Mouse (Mus musculus): ENCODE measurements around the gene Dnajc19.

- TF ChIP-seq CTCF (IDR thresholded peaks at IDR 0.05; ENCODE audit: insufficient read depth, low read length) (no peak), POLR2A (IDR thresholded peaks at IDR 0.05; ENCODE audit: borderline replicate concordance, extremely low read depth, low read depth, low read length) (no peak)
Observed at GRCm38 (mm10) chr3:34076058-34076759, 4.9 kb downstream of the Dnajc19 start.
